Mouse (Mus musculus) skeletal muscle tissue, adult 2 months (tissue): ENCODE results near the gene Rufy2.

Experiments used
- DNase-seq: peaks from one replicate; pipeline ENCODE4 v3.0.0-alpha.2; 2012; ENCODE audit warnings: low read depth, low spot score

Rufy2 gene

GRCm38 (mm10) chr10:62980039-62980954 lies at the start of gene Rufy2:
TSS of gene Rufy2 (plus strand) at chr10:62980223.
- peak; percentile 70 for DNase-seq

GRCm38 (mm10) chr10:62932381-62932780 lies 47.6 kb upstream of the Rufy2 start:
- DNase-seq, result no peak

GRCm38 (mm10) chr10:62944975-62945580 lies 34.9 kb upstream of the Rufy2 start:
- no peak for DNase-seq

- DNase-seq, result peak; percentile 75
Measured at GRCm38 (mm10) chr10:62946738-62947471, 33.1 kb upstream of the Rufy2 start, which contains the start of gene Dna2. TSS of gene Dna2 (plus strand) at chr10:62947026.

- no peak for DNase-seq
Measured at GRCm38 (mm10) chr10:62948551-62948950, 31.5 kb upstream of the Rufy2 start.

- no peak for DNase-seq
Measured at GRCm38 (mm10) chr10:62963956-62964355, 16.1 kb upstream of the Rufy2 start.

GRCm38 (mm10) chr10:62965796-62966195 lies 14.2 kb upstream of the Rufy2 start:
- DNase-seq, result no peak

- no peak for DNase-seq
Measured at GRCm38 (mm10) chr10:62966291-62966690, 13.7 kb upstream of the Rufy2 start.

- DNase-seq, result no peak
Measured at GRCm38 (mm10) chr10:62971821-62972220, 8.2 kb upstream of the Rufy2 start.

GRCm38 (mm10) chr10:62979667-62980038 lies 370 bp upstream of the Rufy2 start:
- no peak for DNase-seq

GRCm38 (mm10) chr10:62984072-62984471 lies 4.0 kb downstream of the Rufy2 start:
- no peak for DNase-seq

GRCm38 (mm10) chr10:62984495-62984894 lies 4.5 kb downstream of the Rufy2 start:
- DNase-seq, result no peak

GRCm38 (mm10) chr10:62987341-62987740 lies 7.3 kb downstream of the Rufy2 start:
- no peak for DNase-seq

GRCm38 (mm10) chr10:62990636-62991035 lies 10.6 kb downstream of the Rufy2 start:
- DNase-seq, result no peak

GRCm38 (mm10) chr10:62993991-62994390 lies 14.0 kb downstream of the Rufy2 start:
- DNase-seq, result no peak

- no peak for DNase-seq
Measured at GRCm38 (mm10) chr10:63000584-63000983, 20.6 kb downstream of the Rufy2 start.

- DNase-seq, result no peak
Measured at GRCm38 (mm10) chr10:63003252-63003651, 23.2 kb downstream of the Rufy2 start.

GRCm38 (mm10) chr10:63004556-63004955 lies 24.5 kb downstream of the Rufy2 start:
- no peak for DNase-seq

- DNase-seq, result no peak
Measured at GRCm38 (mm10) chr10:63008193-63008592, 28.2 kb downstream of the Rufy2 start.

GRCm38 (mm10) chr10:63010268-63010667 lies 30.2 kb downstream of the Rufy2 start:
- DNase-seq, result no peak

GRCm38 (mm10) chr10:63011556-63011955 lies 31.5 kb downstream of the Rufy2 start:
- DNase-seq, result no peak

- DNase-seq, result no peak
Measured at GRCm38 (mm10) chr10:63013476-63013875, 33.5 kb downstream of the Rufy2 start.
